Mouse (Mus musculus): ENCODE results near the gene Luc7l2. TPM values are rescaled to one million over a fixed set of nuclear protein-coding genes. Genes with fewer than 3 reads are reported as not detected.
"Not testable (repeated sequence)": the region's sequence is repeated elsewhere in the genome, so short reads cannot be mapped to it uniquely, and the experiment has no call there.

Gene Luc7l2
- polyA plus RNA-seq, 2 experiments, result 18.0 to 57.2 TPM

DNA sequence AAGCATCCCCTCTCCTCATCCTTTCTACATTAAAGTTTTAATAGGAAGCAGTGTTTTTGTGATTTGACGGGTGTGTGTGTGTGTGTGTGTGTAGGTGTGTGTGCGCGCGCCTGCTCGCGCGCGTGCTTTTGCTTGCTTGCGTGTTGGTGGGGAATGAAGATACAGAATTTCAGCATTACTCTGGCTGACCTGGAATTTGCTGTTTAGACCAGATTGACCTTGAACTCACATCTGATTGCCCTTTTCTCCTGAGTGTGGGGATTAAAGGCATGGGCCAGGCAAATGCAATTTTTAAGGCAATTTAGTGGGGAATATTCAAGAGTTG lies 15.8 kb upstream of the Luc7l2 start:
- WGBS (ENCODE audit: insufficient replicate concordance), result 0% methylated on average over 9 of the region's 9 CpGs
- TF ChIP-seq EP300 (IDR thresholded peaks at IDR 0.05; ENCODE audit: low read depth) (no peak), CTCF (IDR thresholded peaks at IDR 0.05; ENCODE audit: low read depth) (no peak)
- H3K27ac ChIP-seq, result peak overlapping the region; percentile 61
- H3K27me3 ChIP-seq (ENCODE audit: control insufficient read depth, insufficient read depth, low read length), result no peaks in the 10 kb centered on the region
- peak overlapping the region; percentile 88 for H3K9ac ChIP-seq (replicated peaks)
- peak overlapping the region; percentile 79 to 88 for H3K4me3 ChIP-seq (ENCODE audit: insufficient read depth in 1 of 2, low read depth in 2 of 2, low read length in 2 of 2)
- peak overlapping the region; percentile 79 for H3K4me2 ChIP-seq (ENCODE audit: low read depth)
- no peaks in the 10 kb centered on the region for H3K9me3 ChIP-seq (ENCODE audit: control insufficient read depth, low read length)
- H3K36me3 ChIP-seq (replicated peaks; ENCODE audit: control insufficient read depth, insufficient read depth, low read depth), result no peaks in the 10 kb centered on the region
- DNase-seq (ENCODE audit: low read depth in 3 of 3, low spot score in 3 of 3) (no peak), ATAC-seq (ENCODE audit: insufficient read depth) (no peak)
- H3K4me1 ChIP-seq (replicated peaks; ENCODE audit: control insufficient read depth in 2 of 2, insufficient read depth in 2 of 2, low read length in 1 of 2), result peaks cover 2 to 12% of the 10 kb centered on the region in 2 experiments

DNA sequence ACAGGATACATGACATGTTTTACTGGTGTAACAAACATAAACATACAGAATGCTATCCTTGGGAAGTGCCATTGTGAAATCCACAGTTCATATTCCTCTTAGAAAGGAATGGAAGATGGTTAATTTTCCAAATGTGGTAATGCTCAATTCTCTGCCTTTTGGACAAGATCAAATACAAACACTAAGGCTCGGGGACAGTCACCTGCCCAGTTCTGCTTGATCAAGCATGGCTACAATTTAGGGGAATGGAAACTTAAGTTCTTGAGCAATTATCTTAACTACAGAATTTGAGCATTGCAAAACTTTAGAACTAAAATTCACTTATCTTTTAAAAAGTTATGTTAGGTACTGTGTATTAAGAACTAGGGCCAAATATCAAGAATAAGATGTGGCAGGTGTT lies 15.3 kb upstream of the Luc7l2 start:
- Histone ChIP-seq H3K9me3 (ENCODE audit: control insufficient read depth, low read length) (no peaks in the 10 kb centered on the region), H3K9ac (replicated peaks) (peak overlapping the region; percentile 88), H3K4me1 (replicated peaks; ENCODE audit: control insufficient read depth in 2 of 2, insufficient read depth in 2 of 2, low read length in 1 of 2) (peaks cover 2 to 12% of the 10 kb centered on the region in 2 experiments), H3K27me3 (ENCODE audit: control insufficient read depth, insufficient read depth, low read length) (no peaks in the 10 kb centered on the region), H3K27ac (no peak overlapping the region), H3K4me2 (ENCODE audit: low read depth) (peak overlapping the region; percentile 79), H3K36me3 (replicated peaks; ENCODE audit: control insufficient read depth, insufficient read depth, low read depth) (no peaks in the 10 kb centered on the region), H3K4me3 (ENCODE audit: insufficient read depth in 1 of 2, low read depth in 2 of 2, low read length in 2 of 2) (peak overlapping the region in 1 of 2 experiments; percentile 88; a peak in 2 of 4 replicates)
- no peak for ATAC-seq (ENCODE audit: insufficient read depth)
- no peak for TF ChIP-seq EP300 (IDR thresholded peaks at IDR 0.05; ENCODE audit: low read depth)
- no peak for TF ChIP-seq CTCF (IDR thresholded peaks at IDR 0.05; ENCODE audit: low read depth)
- WGBS (ENCODE audit: insufficient replicate concordance), result 59% methylated on average over 1 of the region's 1 CpGs
- DNase-seq (ENCODE audit: low read depth in 3 of 3, low spot score in 3 of 3), result no peak

DNA sequence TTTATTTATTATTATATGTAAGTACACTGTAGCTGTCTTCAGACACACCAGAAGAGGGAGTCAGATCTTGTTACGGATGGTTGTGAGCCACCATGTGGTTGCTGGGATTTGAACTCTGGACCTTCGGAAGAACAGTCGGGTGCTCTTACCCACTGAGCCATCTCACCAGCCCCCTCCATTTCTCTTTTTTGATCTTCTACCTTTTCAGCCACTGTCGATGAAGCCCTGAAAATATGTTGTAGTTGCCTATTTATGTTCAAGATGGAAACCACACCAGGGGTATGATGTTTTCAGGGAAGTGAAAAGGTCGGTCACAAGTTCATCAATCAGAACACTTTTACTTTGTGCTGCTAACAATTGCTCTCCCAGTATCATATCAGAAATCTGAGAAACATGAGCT lies 7.0 kb upstream of the Luc7l2 start:
- not testable (repeated sequence) for H3K4me2 ChIP-seq (ENCODE audit: low read depth); H3K4me3 ChIP-seq (ENCODE audit: insufficient read depth in 1 of 2, low read depth in 2 of 2, low read length in 2 of 2); H3K9ac ChIP-seq (replicated peaks); DNase-seq (ENCODE audit: low read depth in 3 of 3, low spot score in 3 of 3); ATAC-seq (ENCODE audit: insufficient read depth); H3K9me3 ChIP-seq (ENCODE audit: control insufficient read depth, low read length); H3K27me3 ChIP-seq (ENCODE audit: control insufficient read depth, insufficient read depth, low read length); H3K36me3 ChIP-seq (replicated peaks; ENCODE audit: control insufficient read depth, insufficient read depth, low read depth); H3K4me1 ChIP-seq (replicated peaks; ENCODE audit: control insufficient read depth in 2 of 2, insufficient read depth in 2 of 2, low read length in 1 of 2); H3K27ac ChIP-seq
- WGBS (ENCODE audit: insufficient replicate concordance), result 84% methylated on average over 4 of the region's 5 CpGs

DNA sequence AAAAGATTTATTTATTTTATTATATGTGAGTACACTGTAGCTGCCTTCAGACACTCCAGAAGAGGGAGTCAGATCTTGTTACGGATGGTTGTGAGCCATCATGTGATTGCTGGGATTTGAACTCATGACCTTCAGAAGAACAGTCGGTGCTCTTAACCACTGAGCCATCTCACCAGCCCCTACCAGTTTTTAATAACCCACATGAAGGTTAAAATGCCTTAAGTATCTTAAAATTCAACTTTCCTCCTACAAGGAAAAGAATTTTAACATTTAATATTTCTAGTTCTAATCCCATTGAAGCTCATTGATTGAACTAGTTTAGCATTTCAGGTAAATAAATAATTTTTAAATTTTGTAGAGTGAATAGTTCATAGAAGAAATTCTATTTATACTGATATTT lies 4.1 kb upstream of the Luc7l2 start:
- not testable (repeated sequence) for H3K9ac ChIP-seq (replicated peaks); H3K4me2 ChIP-seq (ENCODE audit: low read depth); H3K27ac ChIP-seq; H3K4me3 ChIP-seq (ENCODE audit: insufficient read depth in 1 of 2, low read depth in 2 of 2, low read length in 2 of 2); ATAC-seq (ENCODE audit: insufficient read depth); H3K36me3 ChIP-seq (replicated peaks; ENCODE audit: control insufficient read depth, insufficient read depth, low read depth); DNase-seq (ENCODE audit: low read depth in 3 of 3, low spot score in 3 of 3); H3K9me3 ChIP-seq (ENCODE audit: control insufficient read depth, low read length); H3K27me3 ChIP-seq (ENCODE audit: control insufficient read depth, insufficient read depth, low read length)
- 73% methylated on average over 2 of the region's 2 CpGs for WGBS (ENCODE audit: insufficient replicate concordance)
- H3K4me1 ChIP-seq (replicated peaks; ENCODE audit: control insufficient read depth in 2 of 2, insufficient read depth in 2 of 2, low read length in 1 of 2), result peaks cover 9 to 12% of the 10 kb centered on the region in 2 experiments

DNA sequence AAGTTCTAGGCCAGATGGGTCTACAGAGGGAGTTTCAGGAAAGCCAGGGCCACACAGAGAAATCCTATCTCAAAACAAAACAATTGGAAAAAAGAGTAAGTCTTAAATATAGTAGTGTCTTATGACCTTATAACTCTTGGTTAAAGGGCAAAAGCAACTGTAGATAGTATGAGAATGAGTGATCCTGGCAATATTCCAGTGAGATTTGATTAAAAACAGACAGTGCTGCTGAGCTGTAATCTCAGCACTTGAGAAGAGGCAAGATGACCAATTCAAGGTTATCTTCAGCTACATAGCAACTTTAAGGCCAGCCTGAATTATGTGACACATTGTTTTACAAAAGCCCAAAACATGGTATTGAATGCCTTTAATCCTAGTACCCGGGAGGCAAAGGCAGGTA lies 3.4 kb upstream of the Luc7l2 start:
- H3K4me1 ChIP-seq (replicated peaks; ENCODE audit: control insufficient read depth in 2 of 2, insufficient read depth in 2 of 2, low read length in 1 of 2), result peaks cover 9 to 12% of the 10 kb centered on the region in 2 experiments
- no peaks in the 10 kb centered on the region for H3K27me3 ChIP-seq (ENCODE audit: control insufficient read depth, insufficient read depth, low read length)
- TF ChIP-seq EP300 (IDR thresholded peaks at IDR 0.05; ENCODE audit: low read depth), result no peak
- no peak for TF ChIP-seq CTCF (IDR thresholded peaks at IDR 0.05; ENCODE audit: low read depth)
- H3K9ac ChIP-seq (replicated peaks), result no peak overlapping the region
- no peaks in the 10 kb centered on the region for H3K36me3 ChIP-seq (replicated peaks; ENCODE audit: control insufficient read depth, insufficient read depth, low read depth)
- 74% methylated on average over 1 of the region's 1 CpGs for WGBS (ENCODE audit: insufficient replicate concordance)
- no peak for ATAC-seq (ENCODE audit: insufficient read depth)
- no peaks in the 10 kb centered on the region for H3K9me3 ChIP-seq (ENCODE audit: control insufficient read depth, low read length)
- H3K27ac ChIP-seq, result no peak overlapping the region
- H3K4me3 ChIP-seq (ENCODE audit: insufficient read depth in 1 of 2, low read depth in 2 of 2, low read length in 2 of 2), result no peak overlapping the region
- no peak overlapping the region for H3K4me2 ChIP-seq (ENCODE audit: low read depth)
- DNase-seq (ENCODE audit: low read depth in 3 of 3, low spot score in 3 of 3), result no peak

DNA sequence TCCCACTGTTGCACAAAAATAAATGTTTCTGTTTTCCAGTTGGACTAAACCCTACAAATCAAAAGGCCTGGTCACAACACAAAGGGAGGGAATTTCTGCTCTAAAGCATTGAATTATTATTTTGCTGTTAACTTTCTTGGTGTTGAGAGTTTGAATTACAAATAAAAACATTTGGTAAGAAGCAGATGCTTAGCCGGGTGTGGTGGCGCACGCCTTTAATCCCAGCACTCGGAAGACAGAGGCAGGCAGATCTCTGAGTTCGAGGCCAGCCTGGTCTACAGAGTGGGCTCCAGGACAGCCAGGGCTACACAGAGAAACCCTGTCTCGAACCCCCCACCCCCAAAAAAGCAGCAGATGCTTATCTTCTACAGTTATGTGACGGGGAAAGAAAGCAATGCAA lies 2.5 kb upstream of the Luc7l2 start:
- 80% methylated on average over 7 of the region's 7 CpGs for WGBS (ENCODE audit: insufficient replicate concordance)
- not testable (repeated sequence) for ATAC-seq (ENCODE audit: insufficient read depth); H3K27ac ChIP-seq; H3K4me3 ChIP-seq (ENCODE audit: insufficient read depth in 1 of 2, low read depth in 2 of 2, low read length in 2 of 2); H3K36me3 ChIP-seq (replicated peaks; ENCODE audit: control insufficient read depth, insufficient read depth, low read depth); DNase-seq (ENCODE audit: low read depth in 3 of 3, low spot score in 3 of 3); H3K9ac ChIP-seq (replicated peaks); H3K27me3 ChIP-seq (ENCODE audit: control insufficient read depth, insufficient read depth, low read length); H3K4me2 ChIP-seq (ENCODE audit: low read depth); H3K9me3 ChIP-seq (ENCODE audit: control insufficient read depth, low read length)
- peaks cover 9 to 12% of the 10 kb centered on the region in 2 experiments for H3K4me1 ChIP-seq (replicated peaks; ENCODE audit: control insufficient read depth in 2 of 2, insufficient read depth in 2 of 2, low read length in 1 of 2)

DNA sequence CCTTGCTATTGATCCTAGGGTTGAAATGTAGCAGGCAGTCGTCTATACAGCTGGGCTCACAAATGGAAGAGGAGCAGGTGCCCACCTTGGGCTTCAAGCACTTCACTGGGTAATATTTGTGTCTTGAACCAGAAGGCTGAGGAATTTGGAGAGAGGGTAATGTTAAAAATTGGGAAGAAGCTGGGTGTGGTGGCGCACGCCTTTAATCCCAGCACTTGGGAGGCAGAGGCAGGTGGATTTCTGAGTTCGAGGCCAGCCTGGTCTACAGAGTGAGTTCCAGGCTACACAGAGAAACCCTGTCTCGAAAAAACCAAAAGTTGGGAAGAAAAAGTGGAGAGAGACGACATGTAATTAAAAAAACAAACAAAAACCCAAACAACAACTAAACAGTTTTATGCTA lies 1.3 kb upstream of the Luc7l2 start:
- ATAC-seq (ENCODE audit: insufficient read depth); H3K36me3 ChIP-seq (replicated peaks; ENCODE audit: control insufficient read depth, insufficient read depth, low read depth); H3K9me3 ChIP-seq (ENCODE audit: control insufficient read depth, low read length); H3K27me3 ChIP-seq (ENCODE audit: control insufficient read depth, insufficient read depth, low read length); DNase-seq (ENCODE audit: low read depth in 3 of 3, low spot score in 3 of 3): not testable (repeated sequence)
- peak overlapping the region; percentile 34 to 70 for H3K4me3 ChIP-seq (ENCODE audit: insufficient read depth in 1 of 2, low read depth in 2 of 2, low read length in 2 of 2)
- peak overlapping the region; percentile 92 for H3K27ac ChIP-seq
- H3K9ac ChIP-seq (replicated peaks), result peak overlapping the region; percentile 84
- H3K4me1 ChIP-seq (replicated peaks; ENCODE audit: control insufficient read depth in 2 of 2, insufficient read depth in 2 of 2, low read length in 1 of 2), result peaks cover 9 to 16% of the 10 kb centered on the region in 2 experiments
- WGBS (ENCODE audit: insufficient replicate concordance), result 70% methylated on average over 6 of the region's 6 CpGs
- peak overlapping the region; percentile 81 for H3K4me2 ChIP-seq (ENCODE audit: low read depth)

Measured in liver, embryonic 14.5 days (tissue).